Mouse (Mus musculus) CH12.LX (cell line): ENCODE measurements at regions not wholly inside any gene's neighbourhood (a gene's known extent, or its start where the extent isn't known, plus 50 kb on each side); places are given as distances from the start of the nearest gene placed in this dataset.

Experiments
- DNase-seq: peaks from one replicate; pipeline ENCODE4 v3.0.0-alpha.2; 2013; ENCODE audit errors: extremely low read depth
- H3K27ac ChIP-seq: 2 replicates; pipeline ENCODE4 v1.5.1; 2012; ENCODE audit warnings: low read depth, mild to moderate bottlenecking, control low read depth, moderate library complexity; ENCODE audit not compliant: insufficient read depth
- H3K27me3 ChIP-seq: replicated peaks from 2 replicates; pipeline ENCODE3; 2012; ENCODE audit warnings: inconsistent platforms
- H3K36me3 ChIP-seq, 2 experiments: replicated peaks in 1 of 2; 2 replicates each; pipeline versions ENCODE3 to v1.6.1; 2012; ENCODE audit warnings: inconsistent platforms in 1 of 2, low read length in 1 of 2, mild to moderate bottlenecking in 1 of 2, mixed read lengths in 1 of 2, moderate library complexity in 1 of 2; ENCODE audit not compliant: control insufficient read depth in 1 of 2, insufficient read depth in 1 of 2
- H3K4me1 ChIP-seq, 2 experiments: 2 replicates each; pipeline ENCODE4 v1.6.1; 2012; ENCODE audit warnings: inconsistent platforms in 1 of 2, moderate library complexity in 1 of 2; ENCODE audit not compliant: insufficient read depth in 2 of 2, control insufficient read depth in 1 of 2
- H3K4me2 ChIP-seq: 2 replicates; pipeline ENCODE4 v1.6.1; 2012; ENCODE audit warnings: low read depth, mild to moderate bottlenecking, control low read depth; ENCODE audit not compliant: poor library complexity, insufficient read depth, severe bottlenecking
- H3K4me3 ChIP-seq, 3 experiments: fragments of 150-350 bp in 1 of 3; sonication (generic) in 1 of 3; replicated peaks in 1 of 3; 2 replicates each; pipeline versions ENCODE3 to v1.5.1; 2011 to 2012; ENCODE audit warnings: low read depth in 2 of 3, low read length in 2 of 3, mild to moderate bottlenecking in 2 of 3, moderate library complexity in 2 of 3, control low read depth in 1 of 3, improper control_type of control experiment in 1 of 3, inconsistent platforms in 1 of 3, mixed read lengths in 1 of 3; ENCODE audit not compliant: poor library complexity in 1 of 3
- H3K79me2 ChIP-seq: replicated peaks from 2 replicates; pipeline ENCODE4 v1.6.1; 2012; ENCODE audit warnings: mild to moderate bottlenecking, moderate library complexity; ENCODE audit not compliant: control insufficient read depth, poor library complexity, insufficient read depth, severe bottlenecking; ENCODE audit errors: extremely low read depth
- H3K9ac ChIP-seq: 2 replicates; pipeline ENCODE4 v1.6.1; 2012; ENCODE audit warnings: low read depth, mild to moderate bottlenecking, control low read depth, moderate library complexity; ENCODE audit not compliant: insufficient read depth
- H3K9me3 ChIP-seq: replicated peaks from 2 replicates; pipeline ENCODE3; 2012; ENCODE audit warnings: low read length, inconsistent platforms, mixed read lengths
- BHLHE40 ChIP-seq: IDR thresholded peaks from 2 replicates; pipeline ENCODE4 v1.6.1; 2011; ENCODE audit warnings: mild to moderate bottlenecking, low read depth, low read length, improper control_type of control experiment
- E2F4 ChIP-seq: IDR thresholded peaks from 2 replicates; pipeline ENCODE4 v1.6.1; 2011; ENCODE audit warnings: low read depth, low read length, improper control_type of control experiment; ENCODE audit not compliant: insufficient replicate concordance
- HCFC1 ChIP-seq: IDR thresholded peaks from 2 replicates; pipeline ENCODE4 v1.6.1; 2012; ENCODE audit warnings: low read depth, mild to moderate bottlenecking, inconsistent platforms, low read length, improper control_type of control experiment
- ZC3H11A ChIP-seq: IDR thresholded peaks from 2 replicates; pipeline ENCODE4 v1.6.1; 2012; ENCODE audit warnings: low read depth, mild to moderate bottlenecking, inconsistent platforms, low read length, improper control_type of control experiment
- dilution Hi-C: fragments of 300-500 bp; cut with MboI; formaldehyde crosslinking; loops from 2 replicates; pipeline ENCODE4 v1.14.3; 2020; ENCODE audit warnings: low sequenced_read_pairs; ENCODE audit not compliant: extremely low pct_unique_long_range_greater_than_20kb, extremely low pct_ligation_motif_present
- in situ Hi-C: fragments of 300-500 bp; cut with MboI; formaldehyde crosslinking; loops from 3 replicates; pipeline ENCODE4 v1.14.3; 2019; ENCODE audit warnings: low sequenced_read_pairs, low pct_ligation_motif_present, low pct_unique_long_range_greater_than_20kb, mixed read lengths

DNA sequence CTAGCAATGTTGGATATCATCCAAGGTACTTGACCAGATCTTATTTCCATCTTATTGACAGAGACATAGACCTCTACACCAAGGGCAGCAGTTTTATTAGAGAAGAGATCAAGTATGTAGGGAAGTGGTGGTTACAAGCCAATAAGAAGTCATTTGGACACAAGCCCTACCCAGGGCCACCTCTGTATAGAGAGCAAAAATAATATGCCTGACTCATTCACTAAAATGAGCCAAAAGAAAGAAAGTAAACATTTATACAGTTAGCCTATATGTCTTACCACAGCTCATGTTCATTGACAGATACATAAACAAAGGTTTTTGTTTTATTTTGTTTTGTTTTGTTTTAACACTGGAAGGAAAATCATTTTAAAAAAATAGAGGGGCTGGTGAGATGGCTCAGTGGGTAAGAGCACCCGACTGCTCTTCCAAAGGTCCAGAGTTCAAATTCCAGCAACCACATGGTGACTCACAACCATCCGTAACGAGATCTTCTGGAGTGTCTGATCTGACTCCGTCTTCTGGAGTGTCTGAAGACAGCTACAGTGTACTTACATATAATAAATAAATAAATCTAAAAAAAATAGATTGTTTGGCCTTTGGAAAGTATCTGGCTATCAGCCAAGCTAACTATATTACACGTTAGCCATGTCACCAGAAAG is 76.9 kb downstream of the Rlim start:
- Histone ChIP-seq H3K4me3 (no peak overlapping the region), H3K9ac (no peak overlapping the region), H3K4me2 (no peak overlapping the region), H3K27me3 (no peaks in the 10 kb centered on the region), H3K36me3 (no peaks in the 10 kb centered on the region), H3K27ac (no peak overlapping the region), H3K9me3 (no peaks in the 10 kb centered on the region), H3K4me1 (no peaks in the 10 kb centered on the region), H3K79me2 (no peaks in the 10 kb centered on the region)
- dilution Hi-C loops (no loop called here), in situ Hi-C loops (loop anchor here (25.0 kb wide), 1 partner anchor 217 kb away; no protein-coding TSS in a partner anchor)
- no peak for TF ChIP-seq E2F4
- DNase-seq: no peak

DNA sequence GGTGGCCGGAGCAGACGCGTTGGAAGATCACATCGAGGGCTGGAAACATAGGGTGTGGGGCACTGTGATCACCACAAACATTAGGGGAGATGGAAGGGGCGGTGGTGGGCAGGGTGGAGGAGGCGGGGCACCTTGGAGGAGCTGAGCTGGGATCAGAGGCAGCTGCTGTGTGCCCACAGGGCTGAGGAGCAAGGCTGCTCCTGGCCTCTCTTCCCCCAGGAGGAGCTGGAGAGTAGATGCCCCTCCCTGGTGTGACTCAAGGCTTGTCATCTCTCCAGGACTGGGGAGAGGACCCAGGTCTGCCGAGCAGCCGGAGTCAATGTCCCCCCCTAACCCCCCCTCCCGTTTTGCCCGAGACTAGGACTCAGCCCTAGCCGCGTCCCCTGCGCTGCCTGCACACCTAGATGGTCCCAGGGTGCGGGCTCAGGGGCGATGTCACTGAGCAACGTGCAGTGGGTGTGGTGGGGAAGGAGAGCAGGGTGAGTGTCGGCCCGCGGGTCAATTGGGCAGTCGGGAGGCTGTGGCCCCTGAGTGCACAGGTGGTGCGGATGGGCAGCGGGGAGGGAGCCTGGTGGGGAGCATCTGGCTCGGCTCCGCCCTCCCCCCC is 57.6 kb upstream of the Slc16a2 start:
- dilution Hi-C loops (no loop called here), in situ Hi-C loops (no loop called here)
- no peaks in the 10 kb centered on the region for H3K4me1 ChIP-seq
- no peak overlapping the region for H3K27ac ChIP-seq
- no peak overlapping the region for H3K9ac ChIP-seq
- no peak for DNase-seq
- H3K36me3 ChIP-seq: no peaks in the 10 kb centered on the region
- TF ChIP-seq BHLHE40: no peak
- TF ChIP-seq HCFC1: no peak
- TF ChIP-seq ZC3H11A: no peak
- H3K4me2 ChIP-seq: no peak overlapping the region
- H3K9me3 ChIP-seq: no peaks in the 10 kb centered on the region
- no peak overlapping the region for H3K4me3 ChIP-seq
- no peaks in the 10 kb centered on the region for H3K27me3 ChIP-seq
- H3K79me2 ChIP-seq: no peaks in the 10 kb centered on the region
